Mouse (Mus musculus) heart, adult 8-10 months (tissue): ENCODE measurements at regions not wholly inside any gene's neighbourhood (a gene's known extent, or its start where the extent isn't known, plus 50 kb on each side); places are given as distances from the start of the nearest gene placed in this dataset.

Experiments
- DNase-seq: peaks from one replicate; pipeline ENCODE4 v3.0.0; 2022; ENCODE audit warnings: low spot score

DNA sequence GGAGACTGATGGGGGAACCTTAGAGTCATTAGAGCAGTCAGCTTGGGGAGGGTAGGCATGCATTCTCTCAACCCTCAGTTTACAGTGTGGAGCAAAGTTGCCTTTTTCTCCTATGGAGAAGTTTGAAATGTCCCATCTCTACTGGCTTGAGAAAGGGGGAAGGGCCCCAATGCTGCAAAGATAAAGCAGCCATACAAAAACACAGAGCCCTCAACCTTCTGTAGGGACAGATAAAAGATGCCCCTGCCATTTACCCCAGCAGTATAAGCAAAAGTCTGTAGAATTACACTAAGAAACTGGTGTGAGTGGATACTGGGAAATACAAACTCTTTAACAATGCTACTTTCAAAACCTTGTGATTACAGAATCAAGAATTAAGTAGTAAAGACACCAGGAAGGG, 71.9 kb upstream of the Tmem215 start:
- DNase-seq: no peak

DNA sequence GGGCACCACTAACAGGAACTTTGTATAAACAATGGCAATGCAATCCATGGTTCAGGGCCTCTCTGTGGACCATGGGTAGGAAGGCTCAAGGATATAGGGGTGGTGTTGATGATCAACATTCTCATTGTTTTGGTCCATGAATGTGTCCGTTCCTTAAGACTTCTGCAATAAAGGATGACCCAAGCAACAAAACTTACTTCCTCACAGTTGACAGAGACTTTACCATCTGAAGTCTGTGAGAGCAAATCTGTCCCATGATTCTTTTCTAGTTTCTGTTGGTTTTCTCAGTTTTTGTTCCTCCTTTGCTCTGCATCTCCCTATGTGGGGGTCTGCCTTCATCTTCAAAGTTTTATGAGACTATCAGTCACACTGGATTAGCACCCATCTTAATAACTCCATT, 81.8 kb upstream of the Tmem215 start:
- DNase-seq: no peak

DNA sequence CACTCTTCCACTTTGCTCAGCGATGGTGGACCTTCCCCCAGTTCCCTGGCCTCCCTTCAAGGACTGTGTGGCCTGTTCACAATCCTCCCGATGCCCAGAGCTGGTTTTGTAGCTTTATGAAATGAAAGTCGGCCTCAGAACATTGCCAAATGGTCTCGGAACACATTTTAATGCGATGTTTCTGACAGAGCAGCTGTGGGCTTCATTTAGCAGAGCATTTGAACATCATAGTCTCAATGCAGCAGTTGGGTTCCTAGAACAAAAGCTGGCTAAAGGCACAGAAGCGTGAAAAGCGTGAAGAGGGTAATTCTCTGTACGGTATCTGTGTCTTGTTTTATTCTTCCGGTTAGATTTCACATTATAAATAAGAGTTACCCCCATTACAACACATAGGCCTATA, 86.7 kb upstream of the Tmem215 start:
- no peak for DNase-seq

DNA sequence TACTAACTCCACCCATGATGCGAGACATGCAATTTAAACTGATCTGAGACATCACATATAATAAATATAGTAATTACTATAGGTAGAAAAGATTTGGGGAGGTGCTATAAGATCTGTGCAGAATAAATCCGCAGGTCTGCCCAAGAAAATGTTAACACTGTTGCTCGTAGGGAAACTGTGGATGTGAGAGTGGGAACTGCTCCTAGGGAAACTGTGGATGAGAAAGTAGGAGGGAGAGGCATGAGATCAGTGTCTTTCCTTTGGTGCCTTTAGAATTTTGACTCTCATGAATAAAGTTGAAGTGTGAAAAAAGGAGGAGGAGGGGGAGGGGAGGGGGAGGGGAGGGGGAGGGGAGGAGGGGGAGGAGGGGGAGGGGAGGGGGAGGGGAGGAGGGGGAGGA, 87.3 kb upstream of the Tmem215 start:
- no peak for DNase-seq

DNA sequence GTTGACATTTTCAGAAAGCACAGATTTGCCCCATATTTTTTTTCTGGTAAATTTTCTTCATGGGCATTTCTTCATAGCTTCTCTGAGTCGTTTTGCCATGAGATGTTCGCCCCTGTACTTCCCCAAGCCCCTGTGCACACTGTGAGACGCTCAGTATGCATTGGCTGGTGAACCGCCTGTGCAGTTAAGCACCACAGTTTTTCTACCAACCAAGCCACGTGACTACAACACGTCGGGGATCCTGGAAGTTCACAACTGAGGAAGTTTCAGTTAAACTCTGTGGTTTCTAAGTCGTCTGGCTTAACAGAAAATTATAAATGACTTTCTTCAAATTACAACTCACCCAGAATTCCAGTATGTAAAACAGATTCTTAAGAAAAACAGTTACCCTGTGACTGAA, 91.7 kb upstream of the Tmem215 start:
- no peak for DNase-seq

DNA sequence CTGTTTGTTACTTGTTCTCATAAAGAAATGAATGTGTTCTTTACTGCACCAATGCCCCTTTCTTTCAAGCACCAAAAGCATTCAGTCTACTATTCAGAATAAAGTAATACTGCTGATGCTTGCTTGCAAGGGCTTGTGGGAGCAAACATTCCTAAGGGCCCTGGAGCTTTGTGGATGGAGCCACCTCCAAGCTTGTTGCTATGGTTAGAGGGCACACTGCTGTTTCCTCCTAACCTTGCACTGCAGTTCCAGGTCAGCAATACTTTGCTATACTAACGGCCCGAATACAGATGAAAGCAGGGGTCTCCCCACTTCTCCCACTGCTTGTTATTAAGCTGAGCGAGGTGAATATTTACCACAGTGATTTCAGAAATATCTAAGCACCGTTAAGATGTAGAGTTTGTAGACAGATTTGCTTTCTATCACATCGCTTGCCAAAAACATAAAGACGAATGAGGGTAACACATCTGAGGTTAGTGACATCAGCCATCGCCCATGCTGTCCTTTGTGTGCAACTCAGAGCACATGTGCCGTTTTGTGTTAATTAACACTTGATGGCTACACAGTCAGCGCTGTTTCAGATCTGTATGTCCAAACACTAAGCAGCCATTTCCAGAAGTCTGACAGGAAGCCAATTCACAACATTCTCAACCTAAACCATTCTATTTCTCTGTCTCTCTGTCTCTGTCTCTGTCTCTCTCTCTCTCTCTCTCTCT, 96.4 kb upstream of the Ndufb6 start:
- no peak for DNase-seq

DNA sequence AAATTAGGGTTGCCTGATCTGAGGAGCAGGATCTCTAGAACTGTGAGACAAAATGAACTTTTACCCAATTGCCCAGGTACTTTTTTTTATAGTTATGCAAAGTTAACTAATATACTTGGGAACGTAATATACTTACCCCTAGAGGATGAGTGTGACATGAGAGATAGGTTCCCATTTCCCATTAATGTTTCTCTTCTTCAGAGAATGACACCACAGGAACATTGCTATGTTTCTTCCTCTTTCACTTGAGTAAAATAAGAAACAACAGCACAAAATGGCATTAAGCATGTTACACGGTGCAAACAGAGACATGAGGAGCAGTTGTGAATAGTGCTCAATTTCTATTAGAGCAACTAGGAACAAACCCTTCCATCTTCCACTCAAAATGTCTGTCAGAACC, 95.0 kb upstream of the Ndufb6 start:
- DNase-seq: no peak

DNA sequence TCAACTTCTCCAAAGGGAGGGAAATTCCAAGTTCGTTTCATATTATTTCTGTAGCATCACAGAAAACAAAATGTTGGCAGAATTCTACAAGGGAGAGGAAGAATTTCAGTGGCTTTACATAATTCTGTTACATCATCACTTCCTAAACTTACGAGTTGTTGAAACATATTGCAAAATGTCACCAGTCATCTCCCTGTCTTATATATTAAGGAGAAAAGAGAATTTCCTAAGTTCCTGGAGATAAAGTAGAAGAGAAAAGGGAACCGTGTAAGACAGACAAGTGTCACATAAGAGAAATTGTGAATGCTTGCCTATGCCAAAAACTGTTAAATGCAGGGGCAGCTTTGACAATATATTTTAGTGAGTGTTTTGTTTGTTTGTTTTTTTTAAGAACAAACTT, 85.1 kb upstream of the Ndufb6 start:
- no peak for DNase-seq

DNA sequence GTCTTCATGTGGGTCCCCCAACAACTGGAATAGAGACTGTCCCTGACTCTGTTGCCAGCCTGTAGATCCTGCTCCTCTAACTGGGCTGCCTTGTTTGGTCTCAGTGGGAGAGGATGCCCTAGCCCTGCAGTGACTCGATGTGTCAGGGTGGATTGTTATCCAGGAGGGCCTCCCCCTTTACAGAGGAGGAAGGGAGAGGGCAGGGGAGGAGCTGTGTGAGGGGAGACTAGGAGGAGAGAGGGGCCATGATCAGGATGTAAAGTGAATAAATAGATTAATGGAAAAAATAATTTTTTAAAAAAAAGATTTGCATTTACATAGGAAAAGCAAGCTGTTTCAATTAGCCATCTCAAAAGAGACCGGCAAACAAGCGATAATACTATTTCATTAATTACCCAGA, 80.1 kb upstream of the Ndufb6 start:
- DNase-seq: no peak

DNA sequence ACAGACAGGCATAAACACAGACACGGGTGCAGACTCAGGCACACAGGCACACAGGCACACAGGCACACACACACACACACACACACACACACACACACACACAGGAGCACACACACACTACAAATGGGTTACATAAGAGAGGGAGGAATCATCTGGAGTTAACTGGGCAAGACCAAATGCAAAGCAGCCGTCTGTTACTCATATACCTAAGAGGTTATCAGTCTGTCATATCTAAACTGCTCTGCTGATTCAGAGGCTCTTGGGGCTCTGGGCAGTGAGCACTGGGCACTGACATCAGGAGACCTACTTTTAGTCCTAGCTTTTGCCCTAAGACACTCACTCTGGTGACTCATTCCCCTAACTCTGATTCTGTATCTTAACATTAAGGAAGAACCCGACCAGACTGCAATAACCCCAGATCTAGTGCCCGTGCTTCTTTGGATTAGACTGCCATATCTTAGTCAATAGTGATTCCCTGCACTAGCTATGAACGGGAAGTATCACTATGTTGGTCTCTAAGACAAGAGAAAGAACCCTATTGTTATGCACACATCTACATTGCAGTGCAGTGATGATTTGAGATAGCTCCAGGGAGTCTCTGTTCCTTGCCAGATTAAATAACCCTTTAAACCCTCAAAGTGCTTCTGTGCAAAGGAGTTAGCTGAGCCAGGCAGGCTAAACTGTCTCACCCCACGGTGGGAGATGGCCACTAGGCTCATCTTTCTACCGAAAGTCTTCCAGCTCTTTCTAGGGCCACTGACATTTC, 78.0 kb upstream of the Ndufb6 start:
- no peak for DNase-seq

DNA sequence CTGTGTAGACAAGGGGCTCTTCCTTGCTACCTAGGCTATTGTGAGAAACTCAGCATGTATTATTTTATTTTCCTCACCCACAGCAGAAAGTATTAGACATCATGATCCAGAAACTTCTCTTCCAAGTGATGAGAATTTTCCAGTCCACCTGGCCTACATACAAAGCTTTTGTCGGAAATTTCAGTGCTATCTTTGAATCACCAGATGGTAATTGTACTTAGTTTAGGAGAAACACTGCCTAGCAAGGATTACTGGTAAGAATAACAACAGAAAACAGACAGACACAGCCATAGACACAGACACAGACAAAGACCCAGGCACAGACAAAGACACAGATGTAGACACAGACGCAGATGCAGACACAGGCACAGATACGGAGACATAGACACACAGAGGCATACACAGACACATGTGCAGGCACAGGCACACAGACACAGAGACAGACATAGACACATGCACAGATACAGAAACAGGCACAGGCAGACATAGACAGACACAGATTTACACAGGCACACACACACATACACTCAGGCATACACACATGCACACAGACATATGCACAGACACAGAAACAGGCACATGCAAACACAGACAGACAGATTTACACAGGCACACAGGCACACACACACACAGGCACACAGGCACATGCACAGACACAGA, 76.7 kb upstream of the Ndufb6 start:
- DNase-seq: no peak

DNA sequence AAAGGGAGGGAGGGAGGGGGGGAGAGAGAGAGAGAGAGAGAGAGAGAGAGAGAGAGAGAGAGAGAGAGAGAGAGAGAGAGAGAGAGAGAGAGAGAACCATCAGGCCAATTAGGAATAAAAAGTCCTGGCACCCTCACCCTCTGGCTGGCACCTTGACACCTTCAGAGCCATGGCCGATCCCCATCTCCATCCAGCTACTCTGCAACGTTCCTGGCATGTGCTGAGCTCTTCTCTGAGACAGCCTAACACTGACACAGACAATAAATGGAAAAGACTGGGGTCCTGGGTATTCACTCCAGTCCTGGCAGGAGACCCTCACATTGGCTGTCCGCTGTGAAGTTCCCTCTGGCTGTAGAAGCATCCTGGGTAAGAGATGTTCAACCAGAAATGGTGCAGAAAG, 75.2 kb upstream of the Ndufb6 start:
- DNase-seq: no peak

DNA sequence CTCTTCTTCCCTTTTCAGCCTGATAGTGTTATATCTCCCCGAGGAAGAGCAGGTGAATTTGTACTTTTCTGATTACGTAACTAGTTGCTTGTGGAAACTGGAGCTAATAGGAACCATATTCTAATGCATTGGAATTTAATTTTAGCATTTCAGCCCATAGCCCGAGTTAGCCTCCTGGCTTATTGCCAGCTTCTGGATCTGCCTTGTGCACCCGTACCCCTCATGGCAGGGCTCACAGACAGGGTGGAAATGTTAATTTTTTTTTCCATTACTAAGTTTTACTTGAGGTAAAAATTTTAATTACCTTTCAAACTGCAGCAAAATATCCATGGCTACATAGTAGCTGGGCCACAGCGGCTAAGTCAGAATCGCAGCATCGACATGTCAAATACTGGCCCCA, 72.4 kb upstream of the Ndufb6 start:
- no peak for DNase-seq

DNA sequence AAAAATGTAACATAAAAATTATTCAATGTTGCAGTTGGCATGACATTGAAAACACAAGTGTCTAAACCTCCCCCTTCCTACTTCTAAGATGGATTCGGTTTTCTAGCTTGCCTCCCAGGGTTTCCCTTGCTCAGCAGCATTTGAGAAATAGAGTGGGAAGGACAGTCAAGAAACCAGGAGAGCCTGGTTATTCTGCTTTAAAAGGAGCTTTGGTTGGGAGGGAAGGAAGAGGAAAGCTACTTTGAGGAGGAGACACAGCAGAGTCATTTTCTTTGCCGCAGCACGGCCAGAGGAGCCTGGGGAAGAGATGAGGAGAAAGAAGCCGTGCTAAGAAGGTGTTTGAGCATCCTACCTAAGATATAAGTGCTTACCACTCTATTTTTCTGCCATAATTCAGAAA, 71.9 kb upstream of the Ndufb6 start:
- no peak for DNase-seq

DNA sequence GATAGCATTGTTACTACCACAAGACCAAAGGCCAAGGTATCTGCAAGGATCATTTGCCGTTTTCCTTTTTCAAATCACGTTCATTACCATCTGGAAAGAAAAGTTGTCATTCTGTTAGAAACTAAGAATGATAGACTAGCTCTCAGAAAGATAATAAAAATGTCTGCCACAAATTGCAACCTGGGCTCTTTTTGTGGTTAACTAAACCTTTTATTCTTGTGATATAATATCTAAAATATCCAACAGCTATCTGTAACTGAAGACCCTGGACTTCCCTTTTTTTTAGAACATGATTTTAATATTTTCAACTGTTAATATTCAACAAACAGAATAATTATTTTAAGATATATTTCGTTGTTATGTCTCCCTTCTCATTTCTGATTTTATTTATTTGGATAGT, 66.6 kb upstream of the Ndufb6 start:
- DNase-seq: no peak

DNA sequence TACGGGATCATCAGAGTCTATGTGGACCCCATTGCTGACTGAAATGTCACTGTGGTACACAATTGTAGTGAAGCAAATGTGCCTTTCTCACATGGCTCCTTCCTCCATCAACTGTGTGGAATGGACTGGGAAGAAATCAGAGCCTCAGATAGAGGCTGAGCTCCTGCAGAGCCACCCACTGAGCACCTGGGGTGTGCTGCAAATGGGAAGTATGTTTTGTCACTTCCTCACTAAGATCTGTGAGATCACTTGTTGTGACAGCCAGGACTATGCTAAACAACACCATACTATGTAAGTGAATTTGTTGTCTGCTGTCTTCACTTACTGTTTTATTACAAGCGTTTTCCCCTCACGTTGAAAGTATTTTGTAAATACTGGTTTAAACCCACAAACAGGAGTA, 63.0 kb upstream of the Ndufb6 start:
- no peak for DNase-seq

DNA sequence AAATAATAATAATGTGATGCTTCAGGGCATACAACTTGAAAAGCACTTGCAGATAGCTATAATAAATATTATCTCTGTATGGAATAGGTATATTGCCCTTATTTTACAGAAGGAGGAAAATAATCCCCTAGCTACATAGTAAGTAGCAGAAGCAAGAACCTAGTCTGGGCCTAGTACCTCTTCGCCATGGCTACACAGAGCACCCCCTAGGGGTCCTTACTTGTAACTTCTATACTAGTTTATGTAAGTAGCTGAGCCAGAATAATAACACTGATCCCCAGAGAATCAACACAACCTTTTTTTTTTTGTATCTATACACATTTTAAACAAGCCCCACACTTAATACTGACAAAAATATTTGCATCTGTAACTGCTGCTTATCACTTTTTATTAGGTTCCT, 55.6 kb upstream of the Ndufb6 start:
- DNase-seq: no peak

DNA sequence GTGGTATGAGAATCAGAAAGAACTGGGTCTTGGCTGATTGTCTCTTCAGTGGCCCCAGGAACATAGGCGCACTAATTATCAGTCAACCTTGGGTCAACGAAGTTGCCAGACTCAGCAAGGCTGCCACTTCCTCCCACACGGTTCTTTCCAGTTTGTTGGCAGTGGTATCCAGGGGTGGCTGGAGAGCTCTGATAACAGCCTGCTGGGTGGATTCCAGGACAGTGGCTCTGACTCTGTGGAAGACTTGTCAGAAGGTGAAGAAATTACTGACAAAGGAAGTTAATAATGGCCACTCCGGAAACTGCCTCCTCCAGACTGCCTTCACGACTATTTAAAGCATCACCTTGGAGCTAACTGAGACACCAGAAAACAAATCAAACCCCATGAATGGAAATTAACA, 50.5 kb upstream of the Ndufb6 start:
- DNase-seq: peak; percentile 19
